Mouse (Mus musculus) heart, embryonic 12.5 days (tissue): ENCODE results near the gene Fat4. TPM values are rescaled to one million over a fixed set of nuclear protein-coding genes. Genes with fewer than 3 reads are reported as not detected.
A peak's percentile ranks its signal among the peaks of the same experiment; 100 is the strongest.

Experiments
- ATAC-seq: fragments of 200-750 bp; cut with Nextera tagmentation; 2 replicates; pipeline ENCODE4 v1.8.0; 2017; ENCODE audit warnings: moderate TSS enrichment, moderate library complexity; ENCODE audit not compliant: insufficient number of reproducible peaks, low FRiP score
- H3K27ac ChIP-seq: fragments of 300-500 bp; sonication (generic); 2 replicates; pipeline ENCODE4 v1.5.1; 2016; ENCODE audit warnings: mild to moderate bottlenecking, moderate library complexity; ENCODE audit not compliant: poor library complexity, severe bottlenecking
- H3K27me3 ChIP-seq: fragments of 300-500 bp; sonication (generic); replicated peaks from 2 replicates; pipeline ENCODE4 v1.6.1; 2016; ENCODE audit warnings: mild to moderate bottlenecking, moderate library complexity
- H3K36me3 ChIP-seq: fragments of 300-500 bp; sonication (generic); 2 replicates; pipeline ENCODE4 v1.6.1; 2016; ENCODE audit warnings: mild to moderate bottlenecking, moderate library complexity
- H3K4me1 ChIP-seq: fragments of 300-500 bp; sonication (generic); replicated peaks from 2 replicates; pipeline ENCODE4 v1.6.1; 2016; ENCODE audit warnings: mild to moderate bottlenecking
- H3K4me2 ChIP-seq: fragments of 300-500 bp; sonication (generic); 2 replicates; pipeline ENCODE4 v1.6.1; 2016; ENCODE audit warnings: mild to moderate bottlenecking, moderate library complexity
- H3K4me3 ChIP-seq: fragments of 300-500 bp; sonication (generic); 2 replicates; pipeline ENCODE4 v1.5.1; 2016; ENCODE audit warnings: mild to moderate bottlenecking
- H3K9ac ChIP-seq: fragments of 300-500 bp; sonication (generic); 2 replicates; pipeline ENCODE4 v1.6.1; 2016; ENCODE audit warnings: mild to moderate bottlenecking, moderate library complexity
- H3K9me3 ChIP-seq: fragments of 300-500 bp; sonication (generic); replicated peaks from 2 replicates; pipeline ENCODE4 v1.6.1; 2016; ENCODE audit warnings: mild to moderate bottlenecking, moderate library complexity
- WGBS: fragments of 180-500 bp; shearing (Covaris S2); methylation state at CpG from one replicate; pipeline ENCODE4 v1.1.7; 2016; 5-methylcytosine and 5-hydroxymethylcytosine counted together
- polyA plus RNA-seq: library from polyadenylated mRNA; unstranded; fragments of >200 nt; fragmentation: Nextera tagmentation; extraction: Ambion mirVana; gene quantifications from 2 replicates; pipeline ENCODE4 v1.2.1, GENCODE M21; 2016

The Fat4 gene
- polyA plus RNA-seq, result 5.3 and 7.0 TPM in 2 replicates

- WGBS, result under 1% methylated on average over 29 of the region's 29 CpGs
- peaks cover 35% of the 10 kb centered on the region for H3K4me1 ChIP-seq
- ATAC-seq, result no peak; the same call in 1 of the 2 replicates
- H3K4me2 ChIP-seq, result peak within 1 kb of the TSS; percentile 92
- no peaks in the 10 kb centered on the region for H3K27me3 ChIP-seq
- H3K9me3 ChIP-seq, result no peaks in the 10 kb centered on the region
- peak within 1 kb of the TSS; percentile 74 for H3K4me3 ChIP-seq
- peak within 1 kb of the TSS; percentile 77 for H3K9ac ChIP-seq
- H3K36me3 ChIP-seq, result peaks cover 31% of the 10 kb centered on the region
- H3K27ac ChIP-seq, result peak within 1 kb of the TSS; percentile 86
These were observed at the start of gene Fat4 for GRCm38 (mm10) chr3:38886890-38887355. TSS of gene Fat4 (plus strand) at chr3:38886940.

GRCm38 (mm10) chr3:38839438-38839837, 47.3 kb upstream of the Fat4 start:
- no peak overlapping the region for H3K9ac ChIP-seq
- no peak overlapping the region for H3K27ac ChIP-seq
- H3K9me3 ChIP-seq, result no peaks in the 10 kb centered on the region
- WGBS, result 83% methylated on average over 2 of the region's 2 CpGs
- H3K36me3 ChIP-seq, result no peaks in the 10 kb centered on the region
- H3K4me2 ChIP-seq, result no peak overlapping the region
- no peaks in the 10 kb centered on the region for H3K27me3 ChIP-seq
- ATAC-seq, result no peak
- H3K4me1 ChIP-seq, result no peaks in the 10 kb centered on the region
- no peak overlapping the region for H3K4me3 ChIP-seq

GRCm38 (mm10) chr3:38843000-38843538, 43.7 kb upstream of the Fat4 start:
- no peak for ATAC-seq
- no peaks in the 10 kb centered on the region for H3K9me3 ChIP-seq
- H3K27ac ChIP-seq, result no peak overlapping the region
- H3K27me3 ChIP-seq, result no peaks in the 10 kb centered on the region
- H3K36me3 ChIP-seq, result no peaks in the 10 kb centered on the region
- no peak overlapping the region for H3K9ac ChIP-seq
- H3K4me1 ChIP-seq, result no peaks in the 10 kb centered on the region
- no peak overlapping the region for H3K4me2 ChIP-seq
- H3K4me3 ChIP-seq, result no peak overlapping the region
- 83% methylated on average over 7 of the region's 7 CpGs for WGBS

GRCm38 (mm10) chr3:38846602-38847382, 39.9 kb upstream of the Fat4 start:
- no peaks in the 10 kb centered on the region for H3K36me3 ChIP-seq
- WGBS, result 42% methylated on average over 11 of the region's 11 CpGs
- no peak overlapping the region for H3K27ac ChIP-seq

GRCm38 (mm10) chr3:38849077-38849476, 37.7 kb upstream of the Fat4 start:
- H3K4me1 ChIP-seq, result no peaks in the 10 kb centered on the region
- H3K27ac ChIP-seq, result no peak overlapping the region
- no peak for ATAC-seq
- no peaks in the 10 kb centered on the region for H3K36me3 ChIP-seq
- H3K4me2 ChIP-seq, result no peak overlapping the region
- H3K9ac ChIP-seq, result no peak overlapping the region
- H3K9me3 ChIP-seq, result no peaks in the 10 kb centered on the region
- H3K4me3 ChIP-seq, result no peak overlapping the region
- H3K27me3 ChIP-seq, result no peaks in the 10 kb centered on the region
- 76% methylated on average over 3 of the region's 3 CpGs for WGBS

More at GRCm38 (mm10) chr3:38846602-38847382, 39.9 kb upstream of the Fat4 start:
- Histone ChIP-seq H3K4me1 (no peaks in the 10 kb centered on the region), H3K4me3 (no peak overlapping the region), H3K4me2 (no peak overlapping the region), H3K9ac (no peak overlapping the region), H3K9me3 (no peaks in the 10 kb centered on the region), H3K27me3 (no peaks in the 10 kb centered on the region)
- ATAC-seq, result no peak

- H3K4me2 ChIP-seq, result no peak overlapping the region
These were observed 37.2 kb upstream of the Fat4 start for GRCm38 (mm10) chr3:38849536-38849935.

GRCm38 (mm10) chr3:38853650-38854049, 33.1 kb upstream of the Fat4 start:
- H3K4me3 ChIP-seq, result no peak overlapping the region
- H3K27me3 ChIP-seq, result no peaks in the 10 kb centered on the region
- no peaks in the 10 kb centered on the region for H3K9me3 ChIP-seq
- H3K27ac ChIP-seq, result no peak overlapping the region
- ATAC-seq, result no peak
- 24% methylated on average over 3 of the region's 3 CpGs for WGBS
- H3K4me1 ChIP-seq, result no peaks in the 10 kb centered on the region
- H3K4me2 ChIP-seq, result no peak overlapping the region
- no peaks in the 10 kb centered on the region for H3K36me3 ChIP-seq
- H3K9ac ChIP-seq, result no peak overlapping the region

More at GRCm38 (mm10) chr3:38849536-38849935, 37.2 kb upstream of the Fat4 start:
- H3K9me3 ChIP-seq, result no peaks in the 10 kb centered on the region
- H3K27ac ChIP-seq, result no peak overlapping the region
- ATAC-seq, result no peak
- H3K9ac ChIP-seq, result no peak overlapping the region
- no peaks in the 10 kb centered on the region for H3K27me3 ChIP-seq
- no peak overlapping the region for H3K4me3 ChIP-seq
- no peaks in the 10 kb centered on the region for H3K4me1 ChIP-seq
- whole genome bisulfite sequencing, result 28% methylated on average over 6 of the region's 6 CpGs
- H3K36me3 ChIP-seq, result no peaks in the 10 kb centered on the region

- Histone ChIP-seq H3K27ac (0 out of 2 replicates have a peak overlapping the region, but pooled peaks have one; percentile 8), H3K4me1 (peaks cover 12% of the 10 kb centered on the region), H3K4me3 (no peak overlapping the region), H3K9me3 (no peaks in the 10 kb centered on the region), H3K27me3 (no peaks in the 10 kb centered on the region), H3K36me3 (no peaks in the 10 kb centered on the region), H3K9ac (no peak overlapping the region), H3K4me2 (no peak overlapping the region)
- ATAC-seq, result no peak
- WGBS, result 26% methylated on average over 5 of the region's 5 CpGs
These were observed 26.1 kb upstream of the Fat4 start for GRCm38 (mm10) chr3:38860683-38861082.

GRCm38 (mm10) chr3:38871291-38871690, 15.4 kb upstream of the Fat4 start:
- H3K9me3 ChIP-seq, result peaks cover 3% of the 10 kb centered on the region; the same call in 1 of the 2 replicates
- H3K27me3 ChIP-seq, result no peaks in the 10 kb centered on the region
- no peaks in the 10 kb centered on the region for H3K36me3 ChIP-seq
- WGBS, result 80% methylated on average over 2 of the region's 2 CpGs
- no peak overlapping the region for H3K4me3 ChIP-seq
- H3K4me2 ChIP-seq, result no peak overlapping the region
- H3K9ac ChIP-seq, result no peak overlapping the region
- H3K27ac ChIP-seq, result no peak overlapping the region
- no peak for ATAC-seq
- no peaks in the 10 kb centered on the region for H3K4me1 ChIP-seq

- no peak overlapping the region for H3K9ac ChIP-seq
- H3K27me3 ChIP-seq, result no peaks in the 10 kb centered on the region
- H3K4me2 ChIP-seq, result no peak overlapping the region
- H3K4me3 ChIP-seq, result no peak overlapping the region
- 83% methylated on average over 2 of the region's 2 CpGs for WGBS
- no peaks in the 10 kb centered on the region for H3K4me1 ChIP-seq
- no peaks in the 10 kb centered on the region for H3K36me3 ChIP-seq
- H3K27ac ChIP-seq, result no peak overlapping the region
- H3K9me3 ChIP-seq, result 0 out of 2 replicates have a peak, but pooled peaks cover 3% of the 10 kb centered on the region
- ATAC-seq, result no peak
These were observed 10.9 kb upstream of the Fat4 start for GRCm38 (mm10) chr3:38875872-38876271.

- Histone ChIP-seq H3K4me1 (no peaks in the 10 kb centered on the region), H3K9me3 (0 out of 2 replicates have a peak, but pooled peaks cover 3% of the 10 kb centered on the region), H3K27me3 (no peaks in the 10 kb centered on the region), H3K4me2 (no peak overlapping the region), H3K4me3 (no peak overlapping the region), H3K36me3 (no peaks in the 10 kb centered on the region), H3K27ac (no peak overlapping the region), H3K9ac (no peak overlapping the region)
- no peak for ATAC-seq
- 87% methylated on average over 4 of the region's 4 CpGs for WGBS
These were observed 10.0 kb upstream of the Fat4 start for GRCm38 (mm10) chr3:38876706-38877105.
